Mouse (Mus musculus): ENCODE results near the gene St3gal5. TPM values are rescaled to one million over a fixed set of nuclear protein-coding genes. Genes with fewer than 3 reads are reported as not detected.
A peak's percentile ranks its signal among the peaks of the same experiment; 100 is the strongest.

St3gal5 gene
- polyA plus RNA-seq, 1 experiment from 2014 or later, result 32.5 TPM

DNA sequence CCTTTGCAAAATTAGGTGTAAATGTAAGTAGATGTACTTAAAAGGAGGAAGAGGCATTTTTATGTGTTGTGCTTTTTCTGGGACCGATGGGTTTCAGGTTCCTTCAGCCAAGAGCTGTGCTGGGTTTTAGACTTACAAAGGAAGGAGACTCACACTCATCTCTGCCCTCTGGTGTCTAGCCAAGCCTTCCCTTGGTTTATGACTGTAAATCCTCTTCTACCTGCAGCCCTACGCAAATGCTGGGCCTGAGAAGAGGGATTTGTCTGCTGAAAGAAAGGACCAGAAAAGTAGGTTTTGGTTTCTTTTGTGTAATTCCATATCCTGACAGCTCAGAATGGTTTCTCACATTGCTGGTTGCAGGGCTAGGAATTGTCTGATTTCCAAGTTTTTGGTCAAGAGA, 1.3 kb downstream of the St3gal5 start:
- peaks cover 26% of the 10 kb centered on the region for H3K4me1 ChIP-seq
- peak overlapping the region; percentile 96 for H3K4me2 ChIP-seq (replicated peaks)
- no peaks in the 10 kb centered on the region for H3K36me3 ChIP-seq
- no peak for ATAC-seq (ENCODE audit: insufficient number of reproducible peaks, insufficient read depth, low FRiP score, low TSS enrichment)
- H3K9me3 ChIP-seq, result no peaks in the 10 kb centered on the region
- peak overlapping the region; percentile 75 for H3K4me3 ChIP-seq
- 21% methylated on average over 2 of the region's 2 CpGs for WGBS
- no peak overlapping the region for H3K27ac ChIP-seq
- H3K9ac ChIP-seq, result no peak overlapping the region
- no peaks in the 10 kb centered on the region for H3K27me3 ChIP-seq

- Histone ChIP-seq H3K27ac (no peak overlapping the region), H3K9ac (no peak overlapping the region), H3K36me3 (no peaks in the 10 kb centered on the region), H3K4me3 (peak overlapping the region; percentile 75), H3K27me3 (no peaks in the 10 kb centered on the region), H3K4me2 (replicated peaks) (peak overlapping the region; percentile 96), H3K4me1 (peaks cover 26% of the 10 kb centered on the region), H3K9me3 (no peaks in the 10 kb centered on the region)
- ATAC-seq (ENCODE audit: insufficient number of reproducible peaks, insufficient read depth, low FRiP score, low TSS enrichment), result no peak
- WGBS, result 75% methylated on average over 3 of the region's 3 CpGs
Observed at GRCm38 (mm10) chr6:72099281-72099680, 1.9 kb downstream of the St3gal5 start.

GRCm38 (mm10) chr6:72100171-72100570, 2.8 kb downstream of the St3gal5 start:
- Histone ChIP-seq H3K4me1 (peaks cover 26% of the 10 kb centered on the region), H3K36me3 (no peaks in the 10 kb centered on the region), H3K4me2 (replicated peaks) (no peak overlapping the region), H3K27me3 (no peaks in the 10 kb centered on the region), H3K9ac (no peak overlapping the region), H3K27ac (no peak overlapping the region), H3K9me3 (no peaks in the 10 kb centered on the region), H3K4me3 (no peak overlapping the region)
- ATAC-seq (ENCODE audit: insufficient number of reproducible peaks, insufficient read depth, low FRiP score, low TSS enrichment), result no peak
- WGBS, result 81% methylated on average over 5 of the region's 5 CpGs

DNA sequence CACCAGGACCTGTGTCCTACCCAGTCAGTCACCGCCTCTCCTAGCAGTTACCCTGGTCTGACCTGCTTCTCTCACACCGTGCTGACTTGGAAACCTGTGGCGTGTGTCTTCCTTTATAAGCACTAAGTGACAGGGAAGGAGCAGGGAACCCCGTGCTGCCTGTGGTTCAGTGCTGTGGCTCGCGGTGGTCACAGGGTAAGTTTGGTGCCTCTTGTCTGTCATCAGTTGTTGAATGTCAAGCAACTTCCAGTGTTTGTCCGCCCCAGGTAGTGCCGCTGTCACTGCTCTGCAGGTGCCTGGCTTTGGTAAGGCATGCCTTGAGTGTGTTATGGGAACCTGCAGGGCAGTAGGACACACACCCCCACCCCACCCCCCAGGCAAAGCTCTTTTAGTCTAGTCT, 3.5 kb downstream of the St3gal5 start:
- WGBS, result 78% methylated on average over 8 of the region's 8 CpGs

GRCm38 (mm10) chr6:72101386-72101785, 4.0 kb downstream of the St3gal5 start:
- 79% methylated on average over 4 of the region's 4 CpGs for WGBS
- Histone ChIP-seq H3K4me3 (no peak overlapping the region), H3K4me2 (replicated peaks) (no peak overlapping the region), H3K36me3 (no peaks in the 10 kb centered on the region; the same call in 1 of the 2 replicates), H3K4me1 (peaks cover 25% of the 10 kb centered on the region), H3K27me3 (no peaks in the 10 kb centered on the region), H3K9me3 (no peaks in the 10 kb centered on the region), H3K27ac (no peak overlapping the region), H3K9ac (no peak overlapping the region)
- no peak for ATAC-seq (ENCODE audit: insufficient number of reproducible peaks, insufficient read depth, low FRiP score, low TSS enrichment)

More for the DNA sequence above, 3.5 kb downstream of the St3gal5 start:
- H3K4me3 ChIP-seq, result no peak overlapping the region
- no peak for ATAC-seq (ENCODE audit: insufficient number of reproducible peaks, insufficient read depth, low FRiP score, low TSS enrichment)
- H3K27me3 ChIP-seq, result no peaks in the 10 kb centered on the region
- H3K9ac ChIP-seq, result no peak overlapping the region
- no peaks in the 10 kb centered on the region for H3K9me3 ChIP-seq
- H3K36me3 ChIP-seq, result no peaks in the 10 kb centered on the region; the same call in 1 of the 2 replicates
- H3K27ac ChIP-seq, result no peak overlapping the region; the same call in 1 of the 2 replicates
- H3K4me1 ChIP-seq, result peaks cover 26% of the 10 kb centered on the region
- H3K4me2 ChIP-seq (replicated peaks), result no peak overlapping the region

DNA sequence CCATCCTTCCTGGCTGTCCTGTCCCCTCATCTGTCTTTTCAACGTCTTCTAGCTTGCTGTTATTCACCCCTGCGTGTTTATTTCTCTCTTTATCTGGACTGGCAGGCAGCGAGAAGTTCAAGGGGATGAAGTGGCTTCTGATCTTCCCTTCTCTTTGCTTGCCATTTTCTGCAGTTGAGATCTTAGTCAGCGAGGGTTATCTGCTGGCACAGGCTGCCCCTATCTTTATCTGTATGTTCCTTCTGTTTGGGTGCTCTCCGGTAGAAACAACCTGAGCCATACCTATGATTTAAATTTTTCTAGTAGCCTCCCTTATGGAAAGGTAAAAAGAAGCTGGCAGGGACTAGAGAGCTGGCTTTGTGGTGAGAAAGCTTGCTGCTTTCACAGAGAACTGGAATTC, 4.7 kb downstream of the St3gal5 start:
- no peaks in the 10 kb centered on the region for H3K27me3 ChIP-seq
- H3K9ac ChIP-seq, result no peak overlapping the region
- peaks cover 19% of the 10 kb centered on the region for H3K4me1 ChIP-seq
- no peak overlapping the region for H3K27ac ChIP-seq
- H3K9me3 ChIP-seq, result no peaks in the 10 kb centered on the region
- H3K36me3 ChIP-seq, result no peaks in the 10 kb centered on the region; the same call in 1 of the 2 replicates
- 82% methylated on average over 5 of the region's 5 CpGs for WGBS
- ATAC-seq (ENCODE audit: insufficient number of reproducible peaks, insufficient read depth, low FRiP score, low TSS enrichment), result no peak
- no peak overlapping the region for H3K4me3 ChIP-seq
- no peak overlapping the region for H3K4me2 ChIP-seq (replicated peaks)

DNA sequence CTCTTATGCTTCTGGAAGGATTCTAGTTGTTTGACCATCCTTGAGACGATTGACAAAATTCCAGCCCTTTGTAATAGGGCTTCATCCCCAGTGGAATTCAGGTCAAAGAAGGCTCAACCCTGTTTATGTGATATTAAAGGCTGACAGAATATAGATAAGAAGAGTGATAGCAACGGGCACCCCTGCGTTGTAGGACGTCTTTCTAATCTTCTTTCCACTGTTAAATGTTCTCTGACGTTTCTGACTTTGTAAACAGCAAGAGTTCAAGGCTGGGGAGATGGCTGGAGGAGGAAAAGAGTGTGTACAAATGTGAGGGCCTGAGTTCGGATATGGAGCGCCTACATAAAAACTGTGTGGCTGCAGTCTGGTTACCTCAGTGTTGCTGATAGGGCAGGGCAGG, 7.1 kb downstream of the St3gal5 start:
- 83% methylated on average over 7 of the region's 7 CpGs for WGBS
- Histone ChIP-seq H3K9ac (no peak overlapping the region), H3K4me2 (replicated peaks) (no peak overlapping the region)

DNA sequence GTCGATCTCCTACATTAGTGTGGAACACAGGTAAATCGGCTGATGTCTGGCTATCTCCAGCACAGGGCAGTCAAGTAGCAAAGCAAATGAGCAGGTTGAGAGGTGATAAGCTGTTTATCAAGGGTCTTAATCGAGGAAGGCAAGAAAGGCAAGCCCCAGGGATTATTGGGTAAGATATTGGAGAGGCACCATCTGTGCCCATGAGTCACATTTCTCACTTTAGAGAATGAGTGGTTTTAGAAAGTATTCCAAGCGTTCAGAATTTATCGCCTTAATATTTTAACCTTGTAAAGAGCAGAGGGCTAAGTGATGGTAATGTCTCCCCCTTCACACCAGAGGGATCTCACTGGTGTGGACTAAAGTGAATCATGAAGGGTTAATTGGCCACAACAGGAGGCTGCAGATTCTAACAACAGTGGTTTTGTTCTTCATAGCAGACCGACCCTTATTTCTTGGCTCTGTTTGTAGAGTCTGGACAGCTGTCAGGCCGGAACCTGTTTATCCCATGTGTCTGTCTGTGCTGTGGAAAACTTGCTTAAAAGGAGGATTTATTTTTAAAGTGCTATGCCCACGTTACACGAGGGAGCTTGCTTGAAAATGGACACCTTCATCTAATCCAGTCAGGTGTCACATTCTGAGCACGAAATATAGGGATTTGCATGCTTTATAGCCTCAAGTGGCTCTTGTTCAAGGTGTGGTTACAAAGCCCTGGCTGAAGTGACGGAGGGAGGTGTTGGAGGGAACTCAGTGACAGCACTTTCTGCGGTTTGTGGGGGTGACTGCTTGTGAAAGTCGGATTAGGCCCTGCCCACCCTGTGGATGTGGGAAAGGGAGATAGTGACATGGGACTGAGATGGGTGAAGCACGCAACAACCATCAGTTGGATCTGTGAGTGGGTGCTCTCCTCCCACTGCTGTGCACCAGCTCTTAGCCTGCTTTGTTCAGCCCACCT, 11.8 kb downstream of the St3gal5 start:
- Histone ChIP-seq H3K27me3 (no peaks in the 10 kb centered on the region), H3K9ac (no peak overlapping the region), H3K4me3 (no peak overlapping the region), H3K27ac (no peak overlapping the region), H3K36me3 (no peaks in the 10 kb centered on the region; the same call in 1 of the 2 replicates), H3K9me3 (no peaks in the 10 kb centered on the region), H3K4me1 (peaks cover 18% of the 10 kb centered on the region), H3K4me2 (replicated peaks) (no peak overlapping the region)
- 51% methylated on average over 14 of the region's 14 CpGs for WGBS
- ATAC-seq (ENCODE audit: insufficient number of reproducible peaks, insufficient read depth, low FRiP score, low TSS enrichment), result 0 out of 2 replicates have a peak, but pooled peaks have one; percentile 15

More for the DNA sequence above, 7.1 kb downstream of the St3gal5 start:
- no peak overlapping the region for H3K27ac ChIP-seq
- no peaks in the 10 kb centered on the region; the same call in 1 of the 2 replicates for H3K36me3 ChIP-seq
- H3K9me3 ChIP-seq, result no peaks in the 10 kb centered on the region
- H3K4me1 ChIP-seq, result peaks cover 12% of the 10 kb centered on the region
- no peaks in the 10 kb centered on the region for H3K27me3 ChIP-seq
- no peak overlapping the region for H3K4me3 ChIP-seq
- no peak for ATAC-seq (ENCODE audit: insufficient number of reproducible peaks, insufficient read depth, low FRiP score, low TSS enrichment)

DNA sequence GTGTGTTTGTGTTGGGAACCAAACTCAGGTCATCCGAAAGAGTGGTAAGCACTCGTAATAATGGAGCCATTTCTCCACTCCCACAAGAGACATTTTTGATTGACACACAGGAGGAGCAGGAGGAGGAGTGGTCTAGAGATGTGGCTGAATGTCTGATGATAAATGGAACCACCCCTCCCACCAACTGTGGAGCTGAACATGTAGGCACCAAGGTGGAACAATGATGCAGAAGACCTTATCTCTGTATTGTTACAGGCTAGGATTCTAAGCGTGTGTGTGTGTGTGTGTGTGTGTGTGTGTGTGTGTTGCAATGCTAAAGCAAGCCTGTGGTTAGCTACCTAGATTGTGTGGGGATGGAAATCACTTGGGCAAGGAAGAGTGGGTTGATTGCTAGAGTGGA, 13.2 kb downstream of the St3gal5 start:
- Histone ChIP-seq H3K4me1 (peaks cover 18% of the 10 kb centered on the region), H3K27ac (no peak overlapping the region), H3K4me3 (no peak overlapping the region), H3K9ac (no peak overlapping the region), H3K27me3 (no peaks in the 10 kb centered on the region), H3K36me3 (no peaks in the 10 kb centered on the region), H3K4me2 (replicated peaks) (no peak overlapping the region), H3K9me3 (no peaks in the 10 kb centered on the region)
- WGBS, result 90% methylated on average over 3 of the region's 3 CpGs
- ATAC-seq (ENCODE audit: insufficient number of reproducible peaks, insufficient read depth, low FRiP score, low TSS enrichment), result no peak

DNA sequence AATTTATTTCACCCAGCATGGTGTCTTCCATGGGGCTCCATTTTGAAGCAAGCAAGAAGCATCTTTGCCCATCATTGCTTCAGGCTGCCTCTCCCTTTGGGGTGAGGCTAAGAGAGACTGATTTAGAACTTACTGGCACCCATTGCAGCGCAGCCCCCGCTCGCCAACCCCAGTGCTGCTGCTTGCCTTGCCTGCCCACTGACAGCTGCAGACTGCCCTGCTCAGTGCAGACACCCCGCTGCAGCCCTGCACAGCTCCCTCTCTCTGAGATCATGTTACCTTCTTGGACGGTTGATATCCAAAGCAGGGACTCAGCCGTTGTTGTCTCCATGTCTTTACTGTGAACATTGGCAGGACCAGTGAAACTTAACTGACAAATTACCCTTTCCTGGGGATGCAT, 15.2 kb downstream of the St3gal5 start:
- Histone ChIP-seq H3K36me3 (no peaks in the 10 kb centered on the region), H3K9me3 (no peaks in the 10 kb centered on the region), H3K4me1 (peaks cover 18% of the 10 kb centered on the region), H3K27ac (0 out of 2 replicates have a peak overlapping the region, but pooled peaks have one; percentile 13), H3K4me2 (replicated peaks) (peak overlapping the region; percentile 15; the same call in 1 of the 2 replicates), H3K4me3 (no peak overlapping the region), H3K27me3 (no peaks in the 10 kb centered on the region), H3K9ac (peak overlapping the region; percentile 17; the same call in 1 of the 2 replicates)
- 24% methylated on average over 6 of the region's 6 CpGs for WGBS
- no peak for ATAC-seq (ENCODE audit: insufficient number of reproducible peaks, insufficient read depth, low FRiP score, low TSS enrichment)

DNA sequence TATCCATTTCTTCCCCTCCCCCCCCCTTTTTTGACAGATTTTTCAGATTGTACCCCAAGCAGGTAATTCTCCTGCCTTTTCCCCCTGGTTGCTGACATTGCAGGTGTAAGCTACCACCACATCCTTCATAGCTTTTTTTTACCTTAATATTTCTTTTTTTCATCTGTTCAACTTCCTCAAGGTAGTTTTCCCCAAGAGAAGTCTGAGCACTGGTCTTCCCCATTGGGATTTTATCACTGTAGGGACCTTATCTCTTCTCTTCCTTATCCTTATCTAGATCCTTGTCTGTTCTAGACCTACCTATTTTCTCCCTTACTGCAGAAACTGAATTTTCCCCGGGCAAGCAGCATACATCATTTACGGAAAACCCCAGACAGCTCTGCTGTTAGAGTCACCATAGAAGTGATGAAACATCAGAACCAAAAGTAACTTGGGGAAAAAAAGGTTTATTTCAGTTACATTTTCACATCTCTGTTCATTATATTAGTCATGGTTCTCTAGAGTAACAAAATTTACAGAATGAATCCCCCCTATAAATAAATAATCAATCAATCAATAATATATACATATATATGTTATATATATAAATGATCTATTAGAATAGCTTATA, 15.8 kb downstream of the St3gal5 start:
- peaks cover 18% of the 10 kb centered on the region for H3K4me1 ChIP-seq
- WGBS, result 87% methylated on average over 2 of the region's 2 CpGs
- ATAC-seq (ENCODE audit: insufficient number of reproducible peaks, insufficient read depth, low FRiP score, low TSS enrichment), result no peak

GRCm38 (mm10) chr6:72114902-72115301, 17.5 kb downstream of the St3gal5 start:
- no peak overlapping the region for H3K4me3 ChIP-seq
- no peaks in the 10 kb centered on the region for H3K36me3 ChIP-seq
- peaks cover 8% of the 10 kb centered on the region for H3K4me1 ChIP-seq
- H3K27me3 ChIP-seq, result no peaks in the 10 kb centered on the region
- no peak for ATAC-seq (ENCODE audit: insufficient number of reproducible peaks, insufficient read depth, low FRiP score, low TSS enrichment)
- 80% methylated on average over 7 of the region's 7 CpGs for WGBS
- H3K9ac ChIP-seq, result no peak overlapping the region
- H3K9me3 ChIP-seq, result no peaks in the 10 kb centered on the region
- H3K27ac ChIP-seq, result no peak overlapping the region
- no peak overlapping the region for H3K4me2 ChIP-seq (replicated peaks)

More for the DNA sequence above, 15.8 kb downstream of the St3gal5 start:
- Histone ChIP-seq H3K4me2 (replicated peaks) (no peak overlapping the region), H3K9me3 (no peaks in the 10 kb centered on the region), H3K36me3 (no peaks in the 10 kb centered on the region), H3K4me3 (no peak overlapping the region), H3K27me3 (no peaks in the 10 kb centered on the region), H3K9ac (no peak overlapping the region), H3K27ac (no peak overlapping the region)

Data from embryonic facial prominence, embryonic 12.5 days (tissue).